Mouse (Mus musculus): ENCODE data around the gene Otol1.

The Otol1 gene

DNA sequence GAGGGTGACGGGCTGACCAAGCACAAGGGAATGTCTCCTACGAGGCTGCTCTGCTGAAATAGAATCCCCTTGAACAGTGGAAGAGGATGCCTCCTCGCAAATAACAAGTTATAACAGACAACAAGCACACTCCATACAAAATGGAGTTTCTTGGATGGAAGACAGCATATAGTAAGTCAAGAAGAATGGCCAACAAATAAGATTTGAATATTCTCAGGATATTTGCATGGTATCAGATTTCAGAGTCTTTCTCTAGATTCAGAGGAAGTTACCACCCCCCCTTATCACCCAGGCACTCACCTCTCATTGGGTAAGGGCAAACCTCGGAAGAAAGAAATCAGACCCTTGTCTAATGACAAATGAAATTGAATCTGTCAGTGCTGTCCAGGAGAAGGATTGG, at the start of gene Otol1:
Otol1 (plus strand) TSS at position 301 of the 400 bp plus-strand sequence.
- ATAC-seq (ENCODE audit: insufficient number of reproducible peaks, low FRiP score, low TSS enrichment) = no peak

DNA sequence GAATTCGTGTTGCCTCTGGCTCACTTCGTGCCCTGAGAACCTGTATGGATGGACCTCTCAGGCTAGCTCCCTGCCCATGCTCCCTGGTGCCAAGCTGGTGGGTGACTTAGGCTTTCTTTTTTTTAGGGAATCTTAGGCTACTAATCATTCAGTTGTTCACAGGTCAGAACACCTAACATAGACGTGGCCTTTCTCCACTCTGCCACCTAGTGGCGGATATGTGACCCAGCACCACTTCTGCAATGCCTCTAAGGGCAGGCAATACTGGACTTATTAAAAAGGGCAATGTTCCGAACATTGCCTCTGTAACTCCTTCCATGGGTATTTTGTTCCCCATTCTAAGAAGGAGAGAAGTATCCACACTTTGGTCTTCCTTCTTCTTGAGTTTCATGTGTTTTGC, 45.2 kb upstream of the Otol1 start:
- peak; percentile 61; the same call in 1 of the 2 replicates for ATAC-seq (ENCODE audit: insufficient number of reproducible peaks, low FRiP score, low TSS enrichment)

DNA sequence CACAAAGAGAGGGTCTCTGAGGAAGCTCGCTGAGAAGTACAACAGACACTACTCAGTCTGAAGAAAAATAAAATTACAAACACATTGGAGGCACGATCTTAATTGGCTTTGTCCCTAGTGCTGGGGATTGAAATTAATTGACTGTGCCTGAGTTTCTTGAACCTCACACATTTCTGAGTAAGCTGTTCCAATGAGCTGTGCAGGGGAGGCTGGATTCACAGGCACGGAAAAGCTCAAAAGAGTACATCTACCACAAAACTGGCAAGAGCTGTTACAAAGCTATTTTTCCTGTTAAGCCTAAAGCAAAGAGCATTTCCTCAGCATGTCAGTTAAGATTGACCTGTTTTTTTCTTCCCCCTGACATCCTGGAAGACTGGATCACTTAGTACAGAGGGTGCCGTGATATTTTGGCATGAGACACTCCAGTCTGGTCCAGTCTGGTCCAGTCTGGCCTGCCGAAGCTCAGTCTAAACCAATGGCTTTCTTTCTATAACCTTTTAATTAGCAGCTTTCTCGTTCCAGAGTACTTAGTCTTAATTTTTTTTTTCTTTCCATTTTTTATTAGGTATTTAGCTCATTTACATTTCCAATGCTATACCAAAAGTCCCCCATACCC, 35.8 kb upstream of the Otol1 start:
- no peak for ATAC-seq (ENCODE audit: insufficient number of reproducible peaks, low FRiP score, low TSS enrichment)

DNA sequence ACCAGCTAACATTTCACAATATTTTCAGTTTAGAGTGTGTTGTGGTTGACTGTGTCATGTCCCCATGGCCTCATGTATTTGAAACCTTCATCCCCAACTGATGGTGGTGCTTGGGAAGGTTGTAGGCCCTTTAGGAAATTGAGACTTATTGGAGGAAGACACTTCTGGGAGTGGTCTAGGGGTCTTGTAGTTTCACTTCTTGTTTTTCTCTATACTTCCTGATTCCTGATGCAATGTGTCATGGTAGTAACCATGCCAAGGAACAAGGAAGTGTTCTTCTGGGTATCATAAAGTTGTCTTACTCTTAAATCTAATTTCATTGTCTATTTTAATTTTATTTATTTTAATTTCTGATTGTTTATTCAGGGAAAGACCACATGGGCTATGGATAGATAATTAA, 29.3 kb upstream of the Otol1 start:
- ATAC-seq (ENCODE audit: insufficient number of reproducible peaks, low FRiP score, low TSS enrichment) = no peak

DNA sequence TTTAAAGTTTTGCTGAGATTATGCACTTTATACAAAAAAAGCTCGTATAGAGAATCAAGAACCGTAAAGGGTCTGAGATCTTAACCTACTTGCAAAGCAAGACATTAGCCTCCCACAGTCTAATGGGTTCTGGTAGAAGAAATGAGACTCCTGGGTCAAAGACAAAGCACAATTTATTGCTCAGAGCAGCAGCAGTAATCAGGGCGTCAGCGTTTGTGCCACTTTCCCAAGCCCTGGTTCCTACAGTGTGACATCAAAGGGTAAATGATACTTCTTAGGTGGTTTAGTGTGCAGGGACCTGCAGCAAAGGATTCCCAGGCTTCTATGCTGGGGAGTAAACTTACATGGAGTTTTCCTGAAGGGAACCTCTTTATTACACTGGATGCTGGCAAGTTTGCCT, 13.6 kb upstream of the Otol1 start:
- no peak for ATAC-seq (ENCODE audit: insufficient number of reproducible peaks, low FRiP score, low TSS enrichment)

DNA sequence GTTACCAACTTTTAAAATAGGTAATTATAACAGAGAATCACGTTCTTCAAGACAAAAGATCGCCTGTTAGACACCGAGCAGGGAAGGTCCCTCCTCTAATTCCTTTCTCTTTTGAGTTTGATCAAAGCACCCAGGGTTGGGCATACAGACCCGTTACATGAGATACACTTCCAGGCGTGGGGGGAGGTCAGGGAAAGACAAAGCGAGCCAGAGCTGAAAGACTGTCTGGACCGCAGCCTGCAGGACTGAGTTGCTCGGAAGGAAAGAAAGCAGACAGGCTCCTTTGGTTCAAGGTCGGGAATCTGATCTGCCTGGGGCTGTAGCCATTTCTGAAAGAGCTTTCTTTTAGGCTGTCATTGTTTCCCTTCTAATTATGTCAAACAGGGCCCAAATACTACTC, 5.9 kb upstream of the Otol1 start:
- ATAC-seq (ENCODE audit: insufficient number of reproducible peaks, low FRiP score, low TSS enrichment) = no peak

DNA sequence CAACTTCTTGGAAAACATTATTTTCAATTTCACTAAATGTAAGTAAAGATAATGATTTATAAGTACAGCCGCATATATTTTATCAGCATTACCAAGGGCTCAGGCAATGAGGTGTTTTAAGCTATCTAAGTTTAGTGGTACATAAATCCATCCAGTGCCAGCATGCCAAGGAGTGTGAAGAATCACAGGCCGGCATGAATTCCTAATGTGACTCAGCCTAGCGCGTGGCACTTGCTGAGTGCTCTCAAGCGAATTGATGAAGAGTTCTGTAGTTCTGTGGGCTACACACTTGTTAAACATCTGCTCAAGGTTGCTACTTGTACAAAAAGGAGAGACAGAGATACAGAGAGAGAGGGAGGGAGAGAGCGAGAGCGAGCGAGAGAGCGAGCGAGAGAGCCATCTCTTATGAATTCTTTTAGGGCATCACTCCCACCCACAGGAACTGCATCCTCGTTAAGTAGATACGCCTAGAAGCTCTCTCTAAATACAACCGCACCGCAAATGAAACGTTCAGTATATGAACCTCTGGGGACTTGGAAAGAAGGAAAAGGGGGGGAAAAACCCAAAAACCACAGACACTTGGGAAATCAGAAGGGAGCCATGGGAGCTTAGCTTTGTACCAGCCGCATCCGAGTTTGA, 4.2 kb upstream of the Otol1 start:
- ATAC-seq (ENCODE audit: insufficient number of reproducible peaks, low FRiP score, low TSS enrichment) = no peak

DNA sequence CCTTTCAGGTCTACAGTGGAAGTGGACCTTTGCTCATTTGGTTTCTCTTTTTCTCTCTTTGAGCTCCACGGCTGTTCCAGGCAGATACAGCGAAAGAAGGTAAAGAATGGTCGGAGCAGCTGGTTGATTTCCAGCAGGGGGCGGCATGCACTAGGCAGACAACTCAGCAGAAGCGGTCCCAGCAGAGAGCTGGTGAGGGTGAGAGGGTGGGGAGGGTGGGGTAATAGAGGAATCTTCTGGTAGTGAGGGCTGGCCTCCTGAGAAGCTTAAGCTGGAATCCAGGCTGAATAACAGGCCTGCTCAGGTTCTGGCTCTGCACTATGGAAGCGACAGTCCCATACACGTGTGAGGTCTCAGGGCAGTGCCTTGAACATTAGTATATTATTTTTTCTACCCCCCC, 3.5 kb upstream of the Otol1 start:
- no peak for ATAC-seq (ENCODE audit: insufficient number of reproducible peaks, low FRiP score, low TSS enrichment)

DNA sequence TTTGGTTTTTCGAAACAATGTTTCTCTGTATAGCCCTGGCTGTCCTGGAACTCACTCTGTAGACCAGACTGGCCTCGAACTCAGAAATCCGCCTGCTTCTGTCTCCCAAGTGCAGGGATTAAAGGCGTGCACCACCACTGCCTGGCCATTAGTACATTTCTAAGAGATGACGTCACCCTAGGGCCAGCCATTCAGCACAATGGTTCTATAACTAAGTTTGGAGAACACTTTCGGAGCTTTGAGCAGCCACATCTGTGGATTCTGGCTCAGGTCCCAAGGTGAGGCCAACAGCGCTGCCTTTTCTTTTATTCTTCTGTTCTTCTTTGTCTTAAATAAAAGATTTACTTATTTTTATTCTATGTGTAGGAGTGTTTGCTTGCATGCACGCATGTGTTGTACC, 3.0 kb upstream of the Otol1 start:
- ATAC-seq (ENCODE audit: insufficient number of reproducible peaks, low FRiP score, low TSS enrichment) = no peak

DNA sequence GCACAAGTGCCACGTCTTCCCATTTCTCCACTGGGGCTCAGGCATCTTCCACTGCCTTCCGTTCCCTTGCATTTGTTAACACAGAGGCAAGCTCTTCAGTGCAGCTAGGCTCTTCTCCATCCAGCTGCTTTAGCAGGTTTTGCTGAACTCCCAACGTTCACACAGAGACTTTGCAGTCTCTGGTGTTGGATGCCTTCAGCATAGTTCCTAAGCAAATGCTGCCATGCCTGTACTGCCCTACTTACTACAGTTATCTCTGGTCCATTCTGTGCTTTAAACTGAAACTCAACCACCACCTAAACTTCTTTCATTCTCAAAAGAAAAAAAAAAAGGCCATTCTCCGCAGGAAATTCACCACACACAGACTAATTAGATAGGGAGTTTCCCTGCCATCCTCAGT, 5.2 kb downstream of the Otol1 start:
- ATAC-seq (ENCODE audit: insufficient number of reproducible peaks, low FRiP score, low TSS enrichment) = no peak

DNA sequence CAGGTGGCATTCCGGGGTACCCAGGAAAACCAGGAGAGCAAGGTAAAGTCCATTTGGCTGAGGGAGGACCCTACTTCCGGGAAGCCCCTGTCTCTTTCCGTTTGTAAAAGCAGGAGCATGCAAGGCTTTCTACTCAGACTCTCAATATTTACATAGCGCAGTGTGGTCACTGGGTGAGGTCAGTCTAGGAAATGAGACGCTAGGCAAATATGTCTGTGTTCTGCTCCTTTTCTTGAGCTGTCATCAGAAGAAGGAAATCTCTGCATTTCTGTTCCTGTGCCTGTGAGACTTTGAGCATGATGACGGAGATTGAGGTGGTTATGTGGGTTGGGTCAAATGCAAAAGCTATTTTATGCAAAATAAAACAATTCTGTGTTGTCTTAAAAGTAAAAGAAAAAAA, 19.2 kb downstream of the Otol1 start:
- no peak for ATAC-seq (ENCODE audit: insufficient number of reproducible peaks, low FRiP score, low TSS enrichment)

DNA sequence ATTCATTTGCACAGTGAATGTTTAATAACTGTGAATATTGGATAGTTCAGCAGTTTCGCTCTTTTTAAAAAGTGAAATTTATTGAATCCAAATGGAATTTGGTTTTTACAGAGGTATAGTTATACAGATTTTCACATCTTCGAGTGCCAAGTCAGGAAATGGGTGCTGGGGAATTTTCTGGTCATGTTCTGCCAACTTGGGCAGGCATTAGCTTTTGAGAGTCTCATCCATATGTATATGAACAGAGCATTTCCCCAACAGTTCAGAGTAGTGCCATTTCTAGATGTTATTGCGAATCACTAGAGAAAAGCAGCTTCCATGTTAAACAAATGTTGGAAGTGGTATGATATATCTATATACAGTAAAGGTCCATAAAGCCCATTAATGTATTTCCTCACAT, 21.8 kb downstream of the Otol1 start:
- ATAC-seq (ENCODE audit: insufficient number of reproducible peaks, low FRiP score, low TSS enrichment) = no peak

DNA sequence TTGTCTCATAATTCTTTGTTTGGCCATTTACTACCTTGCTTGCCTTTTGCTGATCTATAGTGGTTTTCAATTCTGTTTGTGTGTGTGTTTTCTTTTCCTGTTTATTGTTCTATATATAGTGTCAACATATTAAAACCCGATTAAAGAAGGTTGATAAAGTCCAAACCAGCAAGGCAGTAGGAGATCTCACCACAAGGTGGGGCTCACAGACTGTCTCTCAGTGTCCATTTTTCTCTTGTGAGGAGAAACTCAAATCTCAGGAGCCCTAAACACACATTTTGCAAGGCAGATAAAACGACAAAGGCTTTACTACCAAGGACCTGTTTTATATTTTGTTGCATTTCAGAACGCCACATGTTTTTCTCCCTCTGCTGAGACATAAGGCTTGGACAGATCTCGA, 28.2 kb downstream of the Otol1 start:
- no peak for ATAC-seq (ENCODE audit: insufficient number of reproducible peaks, low FRiP score, low TSS enrichment)

Measured in cerebellum, adult (tissue).